Mouse (Mus musculus): Measurements from ENCODE around the gene Vangl2. TPM values are rescaled to one million over a fixed set of nuclear protein-coding genes. Genes with fewer than 3 reads are reported as not detected.

The Vangl2 gene
- polyA plus RNA-seq, 1 experiment, result 6.9 TPM

- H3K27me3 ChIP-seq (ENCODE audit: control insufficient read depth, insufficient read depth, insufficient read length), result no peaks in the 10 kb centered on the region
- no peaks in the 10 kb centered on the region for H3K79me2 ChIP-seq (ENCODE audit: control insufficient read depth, insufficient read depth)
- no peak overlapping the region for H3K4me2 ChIP-seq (ENCODE audit: low read depth)
- TF ChIP-seq SRF (IDR thresholded peaks at IDR 0.05; ENCODE audit: control insufficient read depth, insufficient read length, low read depth), result no peak
- TF ChIP-seq E2F4 (IDR thresholded peaks at IDR 0.05; ENCODE audit: insufficient read depth), result no peak
- no peak for TF ChIP-seq TCF12 (IDR thresholded peaks at IDR 0.05; ENCODE audit: insufficient read depth, poor library complexity, severe bottlenecking)
- TF ChIP-seq POLR2A (IDR thresholded peaks at IDR 0.05; ENCODE audit: insufficient read length, low read depth), result no peak
- TF ChIP-seq MYOG (IDR thresholded peaks at IDR 0.05; ENCODE audit: control insufficient read depth in 1 of 3, insufficient read depth in 1 of 3, insufficient read length in 2 of 3, low read depth in 2 of 3), result no peak
- TF ChIP-seq CEBPB (IDR thresholded peaks at IDR 0.05; ENCODE audit: insufficient read depth, poor library complexity, severe bottlenecking), result no peak
- no peak for TF ChIP-seq MYOD1 (IDR thresholded peaks at IDR 0.05; ENCODE audit: control insufficient read depth in 1 of 3, insufficient read length in 2 of 3, low read depth in 2 of 3)
- TF ChIP-seq MAX (IDR thresholded peaks at IDR 0.05; ENCODE audit: low read depth), result no peak
- H3K36me3 ChIP-seq (ENCODE audit: control insufficient read depth, insufficient read depth), result no peaks in the 10 kb centered on the region
- no peak overlapping the region for H3K4me3 ChIP-seq
- no peak overlapping the region for H3ac ChIP-seq (ENCODE audit: control insufficient read depth, insufficient read length)
Measured at GRCm38 (mm10) chr1:171961704-171962103, 66.5 kb downstream of the Vangl2 start.

GRCm38 (mm10) chr1:171960726-171961125, 67.5 kb downstream of the Vangl2 start:
- H3K4me2 ChIP-seq (ENCODE audit: low read depth), result no peak overlapping the region
- H3K27me3 ChIP-seq (ENCODE audit: control insufficient read depth, insufficient read depth, insufficient read length), result no peaks in the 10 kb centered on the region
- no peaks in the 10 kb centered on the region for H3K36me3 ChIP-seq (ENCODE audit: control insufficient read depth, insufficient read depth)
- no peak overlapping the region for H3ac ChIP-seq (ENCODE audit: control insufficient read depth, insufficient read length)
- TF ChIP-seq POLR2AphosphoS2 (IDR thresholded peaks at IDR 0.05; ENCODE audit: insufficient read length, low read depth), result no peak
- no peak for TF ChIP-seq POLR2A (IDR thresholded peaks at IDR 0.05; ENCODE audit: insufficient read length, low read depth)
- TF ChIP-seq CEBPB (IDR thresholded peaks at IDR 0.05; ENCODE audit: insufficient read depth, poor library complexity, severe bottlenecking), result no peak
- TF ChIP-seq TCF3 (IDR thresholded peaks at IDR 0.05; ENCODE audit: insufficient read length, low read depth), result no peak
- TF ChIP-seq MYOD1 (IDR thresholded peaks at IDR 0.05; ENCODE audit: control insufficient read depth in 1 of 3, insufficient read length in 2 of 3, low read depth in 2 of 3), result no peak
- TF ChIP-seq TCF12 (IDR thresholded peaks at IDR 0.05; ENCODE audit: insufficient read depth, poor library complexity, severe bottlenecking), result no peak
- no peak for TF ChIP-seq MYOG (IDR thresholded peaks at IDR 0.05; ENCODE audit: control insufficient read depth in 1 of 3, insufficient read depth in 1 of 3, insufficient read length in 2 of 3, low read depth in 2 of 3)
- no peak for TF ChIP-seq MAX (IDR thresholded peaks at IDR 0.05; ENCODE audit: low read depth)
- TF ChIP-seq REST (IDR thresholded peaks at IDR 0.05; ENCODE audit: insufficient read depth, insufficient read length), result no peak
- no peak for TF ChIP-seq E2F4 (IDR thresholded peaks at IDR 0.05; ENCODE audit: insufficient read depth)
- no peak for TF ChIP-seq SRF (IDR thresholded peaks at IDR 0.05; ENCODE audit: control insufficient read depth, insufficient read length, low read depth)
- TF ChIP-seq USF1 (IDR thresholded peaks at IDR 0.05; ENCODE audit: low read depth), result no peak
- no peak overlapping the region for H3K4me3 ChIP-seq
- H3K79me2 ChIP-seq (ENCODE audit: control insufficient read depth, insufficient read depth), result no peaks in the 10 kb centered on the region

DNA sequence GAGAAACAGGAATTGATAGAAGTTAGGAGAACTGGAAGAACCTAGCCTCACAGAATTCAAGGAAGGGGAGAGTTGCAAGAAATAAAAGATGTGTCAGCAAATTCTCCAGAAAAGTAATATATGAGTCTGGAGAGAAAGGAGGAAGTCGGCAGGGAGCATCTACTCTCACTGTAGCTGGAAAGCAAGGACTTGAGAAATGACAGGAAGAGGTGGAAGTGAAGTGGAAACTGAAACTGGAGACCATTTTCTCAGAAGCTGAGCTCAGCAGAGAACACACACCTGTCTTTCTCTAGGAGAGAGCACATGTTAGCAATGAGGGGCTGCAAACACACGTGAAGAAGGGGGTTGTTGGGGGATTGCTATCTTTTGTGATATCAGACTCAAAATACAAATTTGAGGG, 70.8 kb downstream of the Vangl2 start:
- H3ac ChIP-seq (ENCODE audit: control insufficient read depth, insufficient read length), result no peak overlapping the region
- H3K27me3 ChIP-seq (ENCODE audit: control insufficient read depth, insufficient read depth, insufficient read length), result no peaks in the 10 kb centered on the region
- no peak overlapping the region for H3K4me2 ChIP-seq (ENCODE audit: low read depth)
- no peaks in the 10 kb centered on the region for H3K36me3 ChIP-seq (ENCODE audit: control insufficient read depth, insufficient read depth)
- TF ChIP-seq REST (IDR thresholded peaks at IDR 0.05; ENCODE audit: insufficient read depth, insufficient read length), result no peak
- TF ChIP-seq MYOD1 (IDR thresholded peaks at IDR 0.05; ENCODE audit: control insufficient read depth in 1 of 3, insufficient read length in 2 of 3, low read depth in 2 of 3), result no peak
- TF ChIP-seq POLR2AphosphoS2 (IDR thresholded peaks at IDR 0.05; ENCODE audit: insufficient read length, low read depth), result no peak
- no peak for TF ChIP-seq MYOG (IDR thresholded peaks at IDR 0.05; ENCODE audit: control insufficient read depth in 1 of 3, insufficient read depth in 1 of 3, insufficient read length in 2 of 3, low read depth in 2 of 3)
- TF ChIP-seq CEBPB (IDR thresholded peaks at IDR 0.05; ENCODE audit: insufficient read depth, poor library complexity, severe bottlenecking), result no peak
- no peak for TF ChIP-seq SRF (IDR thresholded peaks at IDR 0.05; ENCODE audit: control insufficient read depth, insufficient read length, low read depth)
- no peak for TF ChIP-seq POLR2A (IDR thresholded peaks at IDR 0.05; ENCODE audit: insufficient read length, low read depth)
- TF ChIP-seq MAX (IDR thresholded peaks at IDR 0.05; ENCODE audit: low read depth), result no peak
- no peak for TF ChIP-seq TCF3 (IDR thresholded peaks at IDR 0.05; ENCODE audit: insufficient read length, low read depth)
- no peak for TF ChIP-seq TCF12 (IDR thresholded peaks at IDR 0.05; ENCODE audit: insufficient read depth, poor library complexity, severe bottlenecking)
- TF ChIP-seq USF1 (IDR thresholded peaks at IDR 0.05; ENCODE audit: low read depth), result no peak
- no peak for TF ChIP-seq E2F4 (IDR thresholded peaks at IDR 0.05; ENCODE audit: insufficient read depth)
- no peaks in the 10 kb centered on the region for H3K79me2 ChIP-seq (ENCODE audit: control insufficient read depth, insufficient read depth)
- no peak overlapping the region for H3K4me3 ChIP-seq

- no peak overlapping the region for H3ac ChIP-seq (ENCODE audit: control insufficient read depth, insufficient read length)
- no peaks in the 10 kb centered on the region for H3K79me2 ChIP-seq (ENCODE audit: control insufficient read depth, insufficient read depth)
- H3K27me3 ChIP-seq (ENCODE audit: control insufficient read depth, insufficient read depth, insufficient read length), result no peaks in the 10 kb centered on the region
- no peaks in the 10 kb centered on the region for H3K36me3 ChIP-seq (ENCODE audit: control insufficient read depth, insufficient read depth)
- TF ChIP-seq TCF12 (IDR thresholded peaks at IDR 0.05; ENCODE audit: insufficient read depth, poor library complexity, severe bottlenecking) (no peak), CEBPB (IDR thresholded peaks at IDR 0.05; ENCODE audit: insufficient read depth, poor library complexity, severe bottlenecking) (no peak), REST (IDR thresholded peaks at IDR 0.05; ENCODE audit: insufficient read depth, insufficient read length) (no peak), MYOG (IDR thresholded peaks at IDR 0.05; ENCODE audit: control insufficient read depth in 1 of 3, insufficient read depth in 1 of 3, insufficient read length in 2 of 3, low read depth in 2 of 3) (no peak), E2F4 (IDR thresholded peaks at IDR 0.05; ENCODE audit: insufficient read depth) (no peak), USF1 (IDR thresholded peaks at IDR 0.05; ENCODE audit: low read depth) (no peak), TCF3 (IDR thresholded peaks at IDR 0.05; ENCODE audit: insufficient read length, low read depth) (no peak), MAX (IDR thresholded peaks at IDR 0.05; ENCODE audit: low read depth) (no peak), SRF (IDR thresholded peaks at IDR 0.05; ENCODE audit: control insufficient read depth, insufficient read length, low read depth) (no peak), POLR2A (IDR thresholded peaks at IDR 0.05; ENCODE audit: insufficient read length, low read depth) (no peak), POLR2AphosphoS2 (IDR thresholded peaks at IDR 0.05; ENCODE audit: insufficient read length, low read depth) (no peak)
- H3K4me3 ChIP-seq, result no peak overlapping the region
- H3K4me2 ChIP-seq (ENCODE audit: low read depth), result no peak overlapping the region
Measured at GRCm38 (mm10) chr1:171955071-171955470, 73.2 kb downstream of the Vangl2 start.

Other genes with a start within 250 kb of the Vangl2 start
- not detected for gene Cd84, start 188.7 kb downstream of the Vangl2 start, polyA plus RNA-seq (2012; fragmentation: generic; extraction: Trizol)
- not detected for gene Gm10521, start 132.8 kb downstream of the Vangl2 start, polyA plus RNA-seq (2012; fragmentation: generic; extraction: Trizol)
- gene Slamf6, start 110.9 kb downstream of the Vangl2 start, polyA plus RNA-seq (2012; fragmentation: generic; extraction: Trizol), result not detected
- 0.02 TPM for gene Nhlh1, start 29.1 kb upstream of the Vangl2 start, polyA plus RNA-seq (2012; fragmentation: generic; extraction: Trizol)
- 144 TPM for gene Copa, start 54.1 kb upstream of the Vangl2 start, polyA plus RNA-seq (2012; fragmentation: generic; extraction: Trizol)
- 49.7 TPM for gene Ncstn, start 54.4 kb upstream of the Vangl2 start, polyA plus RNA-seq (2012; fragmentation: generic; extraction: Trizol)
- 184 TPM for gene Pex19, start 98.3 kb upstream of the Vangl2 start, polyA plus RNA-seq (2012; fragmentation: generic; extraction: Trizol)
- gene Dcaf8, start 119.6 kb upstream of the Vangl2 start, polyA plus RNA-seq (2012; fragmentation: generic; extraction: Trizol), result 80.0 TPM
- 120 TPM for gene Pea15a, start 178.4 kb upstream of the Vangl2 start, polyA plus RNA-seq (2012; fragmentation: generic; extraction: Trizol)
- gene Casq1, start 191.4 kb upstream of the Vangl2 start, polyA plus RNA-seq (2012; fragmentation: generic; extraction: Trizol), result 73.1 TPM
- gene Atp1a4, start 230.0 kb upstream of the Vangl2 start, polyA plus RNA-seq (2012; fragmentation: generic; extraction: Trizol), result 0.06 TPM
- gene Igsf8, start 233.2 kb upstream of the Vangl2 start, polyA plus RNA-seq (2012; fragmentation: generic; extraction: Trizol), result 79.7 TPM

Measured in myocyte (in vitro differentiated cells).